Mouse (Mus musculus): Measurements from ENCODE around the gene Sf3b4. TPM values are rescaled to one million over a fixed set of nuclear protein-coding genes. Genes with fewer than 3 reads are reported as not detected.
A peak's percentile ranks its signal among the peaks of the same experiment; 100 is the strongest.

Sf3b4 gene
- total RNA-seq (2014; fragmentation: Nextera tagmentation) = 94.6 and 123 TPM in 2 replicates
- 18.4 and 22.7 TPM in 2 replicates for total RNA-seq (2017)

DNA sequence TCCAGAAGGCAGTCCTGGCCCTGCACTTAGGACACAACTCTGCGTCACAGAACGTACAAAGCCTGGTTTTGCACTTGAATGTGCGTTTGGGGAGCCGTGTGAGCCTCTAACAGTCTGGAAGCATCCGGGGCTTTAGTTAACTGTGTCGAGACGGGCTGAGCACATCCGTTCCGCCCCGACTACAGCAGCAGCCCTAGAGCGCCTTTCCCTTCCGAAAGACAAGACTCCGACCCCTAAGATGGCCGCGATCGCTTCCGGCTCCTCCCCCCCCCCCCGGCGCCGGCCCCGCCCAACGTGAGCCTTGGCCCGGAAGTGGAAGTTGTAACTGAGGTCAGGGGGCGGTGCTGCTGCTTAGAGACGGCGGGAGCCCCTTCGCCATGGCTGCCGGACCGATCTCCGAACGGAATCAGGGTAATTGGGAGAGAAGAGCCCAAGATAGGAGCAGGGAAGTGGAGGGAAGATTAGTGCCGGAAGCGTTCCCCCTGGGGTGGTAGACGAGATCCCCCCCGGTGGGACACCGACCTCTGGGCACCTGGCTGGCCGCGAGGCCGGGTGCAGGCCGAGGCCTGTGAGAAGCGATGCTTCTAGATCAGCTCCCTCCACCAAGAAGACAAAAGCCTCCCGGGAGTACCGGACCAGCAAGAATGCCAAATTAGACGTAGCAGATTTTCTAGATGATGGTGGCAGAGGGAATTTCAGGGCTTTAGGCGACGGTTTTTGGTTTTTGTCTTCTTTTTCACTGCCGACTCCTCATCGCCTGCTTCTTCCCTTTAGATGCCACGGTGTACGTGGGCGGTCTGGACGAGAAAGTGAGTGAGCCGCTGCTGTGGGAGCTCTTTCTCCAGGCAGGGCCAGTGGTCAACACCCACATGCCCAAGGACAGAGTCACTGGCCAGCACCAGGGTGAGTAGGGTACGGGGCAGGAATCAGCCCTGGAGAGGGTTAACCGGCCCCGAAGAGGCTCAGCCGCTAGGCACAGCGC, at the start of gene Sf3b4:
Gene Sf3b4, plus strand, starts transcription at position 136 of the 982 bp plus-strand sequence.
- ATAC-seq (replicated peaks; ENCODE audit: poor library complexity, severe bottlenecking) = peak; percentile 93

DNA sequence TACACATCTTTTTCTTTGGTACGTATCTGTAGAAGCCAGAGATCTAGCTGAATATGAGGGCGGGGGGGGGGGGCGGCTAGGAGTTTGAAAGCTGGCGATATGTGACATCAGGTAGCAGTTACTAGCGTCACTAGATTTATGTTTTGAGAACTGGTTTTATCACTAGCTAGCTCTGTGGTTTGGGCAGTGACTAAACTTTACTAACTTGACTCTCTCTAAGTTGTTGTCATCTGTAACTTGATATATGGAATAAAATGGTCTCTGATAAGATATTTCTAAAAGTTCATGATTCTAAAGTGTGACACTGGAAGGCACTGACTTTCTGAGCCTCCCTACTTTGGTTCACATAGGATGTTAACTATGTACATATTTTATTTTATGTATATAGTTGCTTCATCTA, 47.9 kb upstream of the Sf3b4 start:
- ATAC-seq (replicated peaks; ENCODE audit: poor library complexity, severe bottlenecking) = no peak

DNA sequence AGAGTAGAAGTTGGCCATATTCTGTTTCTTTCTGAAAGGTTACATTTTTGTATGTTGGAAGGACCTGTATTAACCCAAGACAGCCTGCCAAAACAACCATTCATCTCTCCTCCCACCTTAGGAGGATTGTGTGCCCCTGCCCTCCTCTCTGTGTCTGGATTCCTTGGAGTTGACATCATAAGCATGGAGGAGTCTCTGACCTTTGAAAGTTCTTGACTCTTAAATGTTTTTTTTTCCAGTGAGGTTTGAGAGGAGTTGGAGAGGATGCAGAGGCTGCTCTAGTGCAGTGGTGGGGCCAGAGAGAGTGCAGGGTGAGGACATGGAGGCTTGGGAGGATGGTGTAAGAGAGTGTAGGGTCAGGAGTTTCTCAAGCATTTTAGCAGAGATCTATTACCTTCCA, 44.0 kb upstream of the Sf3b4 start:
- ATAC-seq (replicated peaks; ENCODE audit: poor library complexity, severe bottlenecking) = no peak

DNA sequence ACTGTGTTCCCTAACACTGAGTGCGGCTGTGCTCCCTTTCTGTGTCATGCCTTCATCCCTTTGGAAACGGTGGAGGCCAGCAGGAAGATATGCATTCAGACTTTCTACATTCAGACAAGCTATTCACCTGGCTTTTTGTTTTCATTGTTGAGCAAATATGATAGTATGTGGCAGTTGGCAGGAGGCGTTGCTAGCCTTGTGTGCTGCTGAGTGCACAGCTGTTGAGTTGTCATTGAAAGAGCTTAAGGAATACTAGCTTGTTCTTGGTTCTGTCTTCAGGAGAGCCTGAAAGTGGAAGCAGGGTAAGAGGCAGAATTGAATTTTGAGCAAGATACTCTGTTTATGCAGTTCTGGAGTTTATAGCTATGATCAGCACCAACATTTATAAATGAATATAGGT, 39.7 kb upstream of the Sf3b4 start:
- no peak for ATAC-seq (replicated peaks; ENCODE audit: poor library complexity, severe bottlenecking)

DNA sequence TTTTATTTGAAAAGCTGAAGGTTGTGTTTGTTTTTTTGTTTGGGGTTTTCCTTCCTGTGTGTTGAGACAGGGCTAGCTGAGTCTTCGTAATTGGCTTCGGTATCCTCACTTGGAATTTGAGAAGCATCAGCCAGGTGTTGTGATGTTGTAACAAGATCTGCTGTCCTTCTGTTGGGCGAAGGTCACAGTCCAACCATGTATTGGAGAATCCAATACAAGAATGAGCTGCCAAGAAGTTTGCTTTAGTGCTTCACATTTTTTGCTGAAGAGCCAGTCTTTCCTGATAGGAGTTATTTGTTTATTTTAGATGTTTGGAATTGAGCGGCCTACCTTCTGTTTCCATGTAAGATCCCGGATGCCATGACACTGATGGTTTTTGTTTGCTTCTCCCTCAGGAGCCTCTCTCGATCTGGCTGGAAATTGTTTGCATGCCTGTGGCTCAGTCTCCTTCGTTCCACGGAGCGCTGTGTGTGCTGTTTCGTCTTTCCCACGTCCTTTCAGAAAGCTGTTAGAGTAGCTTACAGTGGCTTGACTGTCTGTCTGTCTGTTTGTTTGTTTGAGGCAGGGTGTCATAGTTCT, 38.7 kb upstream of the Sf3b4 start:
- ATAC-seq (replicated peaks; ENCODE audit: poor library complexity, severe bottlenecking) = no peak

DNA sequence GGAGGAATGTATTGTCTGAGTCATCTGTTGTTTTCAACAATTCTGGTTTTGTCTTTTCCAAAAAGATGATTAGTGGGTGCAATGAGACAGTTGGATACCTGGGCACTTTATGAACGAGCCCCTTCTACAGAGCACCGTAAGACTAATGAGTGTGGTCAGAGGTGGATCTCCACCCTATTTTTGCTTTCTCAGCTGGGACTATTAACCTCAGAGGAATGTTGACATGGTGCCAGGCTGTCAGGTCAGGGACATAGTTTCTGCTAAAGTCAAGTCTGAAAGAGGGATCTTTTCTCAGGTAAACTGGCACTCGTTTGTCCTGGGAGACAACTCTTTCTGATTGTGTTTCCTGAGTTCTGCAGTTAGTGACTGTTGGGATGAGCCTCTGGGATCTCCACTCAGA, 37.1 kb upstream of the Sf3b4 start:
- ATAC-seq (replicated peaks; ENCODE audit: poor library complexity, severe bottlenecking) = no peak

DNA sequence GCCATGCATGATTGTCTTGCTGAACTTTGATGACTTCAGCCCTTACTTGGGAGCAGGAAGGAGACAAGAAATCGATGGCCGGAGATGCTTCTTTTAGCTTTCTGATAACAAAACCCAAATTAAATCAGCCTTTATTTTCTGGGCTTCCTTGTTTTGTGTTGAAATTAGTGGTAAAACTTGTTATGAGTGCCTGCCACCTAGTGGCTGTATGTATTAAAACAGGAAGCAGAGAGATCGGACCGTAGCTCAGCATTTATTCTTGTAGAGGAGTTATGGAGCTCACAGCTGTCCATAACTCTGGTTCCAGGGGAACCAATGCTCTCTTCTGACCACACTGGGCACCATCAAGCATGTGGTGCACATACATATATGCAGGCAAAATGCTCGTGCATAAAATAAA, 24.2 kb upstream of the Sf3b4 start:
- ATAC-seq (replicated peaks; ENCODE audit: poor library complexity, severe bottlenecking) = peak; percentile 80

DNA sequence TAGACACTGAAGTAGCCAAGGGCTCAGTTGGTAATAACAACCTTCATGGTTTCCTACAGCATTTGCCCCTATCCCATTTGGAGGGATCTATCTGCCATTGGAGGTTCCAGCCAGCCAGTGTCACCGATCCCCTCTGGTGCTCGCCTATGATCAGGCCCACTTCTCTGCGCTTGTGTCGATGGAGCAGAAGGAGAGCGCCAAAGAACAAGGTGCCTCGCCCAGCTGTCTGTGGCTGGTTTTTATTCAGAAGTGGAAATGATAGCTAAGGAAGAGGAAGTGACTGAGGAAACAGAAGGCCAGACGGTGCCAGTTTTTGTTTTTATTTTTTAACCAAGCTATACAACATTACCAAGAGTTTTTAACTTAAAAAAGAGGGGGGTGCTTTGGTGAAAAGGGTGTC, 20.3 kb upstream of the Sf3b4 start:
- ATAC-seq (replicated peaks; ENCODE audit: poor library complexity, severe bottlenecking) = no peak

DNA sequence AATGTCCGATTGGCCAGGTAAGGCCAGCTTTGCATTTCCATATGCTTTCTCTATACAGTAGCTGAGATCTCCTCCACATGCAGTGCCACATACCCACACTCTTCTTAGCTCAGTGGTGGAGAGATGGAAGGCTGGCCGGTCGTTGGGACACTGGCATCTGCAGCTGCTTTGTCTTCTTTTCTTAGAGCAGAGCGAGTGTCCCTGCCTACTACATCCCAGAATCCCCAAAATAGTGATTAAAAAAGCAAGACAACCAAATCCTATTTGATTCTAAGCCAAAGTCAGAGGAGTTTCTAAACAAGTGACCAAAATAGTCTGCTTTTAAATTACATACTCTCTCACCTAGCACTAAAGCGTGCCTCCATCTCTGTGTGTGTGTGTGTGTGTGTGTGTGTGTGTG, 19.5 kb upstream of the Sf3b4 start:
- ATAC-seq (replicated peaks; ENCODE audit: poor library complexity, severe bottlenecking) = no peak

DNA sequence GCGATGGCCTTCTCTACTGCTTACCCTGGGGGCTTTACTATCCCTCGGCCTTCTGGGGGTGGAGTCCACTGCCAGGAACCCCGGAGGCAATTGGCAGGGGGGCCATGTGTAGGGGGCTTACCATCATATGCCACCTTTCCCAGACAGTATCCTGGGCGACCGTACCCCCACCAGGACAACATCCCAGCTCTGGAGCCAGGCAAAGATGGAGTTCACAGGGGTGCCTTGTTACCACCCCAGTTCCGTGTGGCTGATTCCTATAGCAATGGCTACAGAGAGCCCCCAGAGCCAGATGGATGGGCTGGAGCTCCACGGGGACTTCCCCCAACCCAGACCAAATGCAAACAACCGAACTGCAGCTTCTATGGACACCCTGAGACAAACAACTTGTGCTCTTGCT, 16.6 kb upstream of the Sf3b4 start:
- no peak for ATAC-seq (replicated peaks; ENCODE audit: poor library complexity, severe bottlenecking)

DNA sequence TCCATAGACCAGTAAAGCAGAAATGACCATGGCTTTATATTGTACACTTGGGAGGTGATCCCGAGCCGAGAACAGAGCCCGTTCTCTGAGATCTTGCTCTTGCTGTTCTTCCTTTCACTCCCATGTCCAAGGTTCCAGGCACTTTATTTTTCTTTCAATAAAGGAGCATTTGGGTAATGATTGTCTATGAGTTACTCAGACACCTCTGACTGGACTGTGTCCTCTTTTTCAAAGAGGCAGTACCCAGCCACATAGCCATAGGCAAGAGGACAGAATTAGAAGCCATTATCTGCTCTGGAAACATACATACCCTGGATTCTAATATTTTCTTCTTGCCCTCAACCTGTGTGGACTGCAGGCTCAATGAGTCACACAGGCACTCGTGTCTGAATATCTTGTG, 12.3 kb upstream of the Sf3b4 start:
- ATAC-seq (replicated peaks; ENCODE audit: poor library complexity, severe bottlenecking) = no peak

DNA sequence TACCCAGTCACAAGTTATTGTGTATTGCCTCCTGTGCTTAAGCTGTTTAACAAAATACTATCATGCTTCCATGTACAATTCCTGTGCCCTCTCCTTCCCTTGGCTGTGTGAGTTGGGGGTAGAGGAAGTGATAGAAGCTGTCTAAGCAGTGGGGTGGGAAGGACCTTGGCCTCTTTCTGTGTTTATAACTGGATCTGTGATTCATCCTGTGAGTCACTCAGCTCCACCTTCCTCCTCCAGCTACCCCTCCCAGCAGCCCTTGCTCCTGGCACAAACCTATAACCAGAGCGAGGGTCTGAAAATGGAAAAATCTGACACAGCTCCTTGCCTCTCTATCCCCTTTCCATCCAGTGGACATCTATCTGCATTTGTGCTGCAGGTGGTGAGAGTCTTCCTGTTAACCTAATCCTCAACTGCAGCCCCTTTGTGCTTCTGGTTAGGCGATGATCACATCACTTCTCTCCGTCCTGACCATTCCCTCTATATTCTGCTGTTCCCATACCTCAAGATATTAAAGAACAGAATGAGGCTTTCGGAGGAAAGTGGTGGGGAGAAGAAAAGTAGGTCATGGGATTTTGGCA, 11.8 kb upstream of the Sf3b4 start:
- ATAC-seq (replicated peaks; ENCODE audit: poor library complexity, severe bottlenecking) = peak; percentile 68

DNA sequence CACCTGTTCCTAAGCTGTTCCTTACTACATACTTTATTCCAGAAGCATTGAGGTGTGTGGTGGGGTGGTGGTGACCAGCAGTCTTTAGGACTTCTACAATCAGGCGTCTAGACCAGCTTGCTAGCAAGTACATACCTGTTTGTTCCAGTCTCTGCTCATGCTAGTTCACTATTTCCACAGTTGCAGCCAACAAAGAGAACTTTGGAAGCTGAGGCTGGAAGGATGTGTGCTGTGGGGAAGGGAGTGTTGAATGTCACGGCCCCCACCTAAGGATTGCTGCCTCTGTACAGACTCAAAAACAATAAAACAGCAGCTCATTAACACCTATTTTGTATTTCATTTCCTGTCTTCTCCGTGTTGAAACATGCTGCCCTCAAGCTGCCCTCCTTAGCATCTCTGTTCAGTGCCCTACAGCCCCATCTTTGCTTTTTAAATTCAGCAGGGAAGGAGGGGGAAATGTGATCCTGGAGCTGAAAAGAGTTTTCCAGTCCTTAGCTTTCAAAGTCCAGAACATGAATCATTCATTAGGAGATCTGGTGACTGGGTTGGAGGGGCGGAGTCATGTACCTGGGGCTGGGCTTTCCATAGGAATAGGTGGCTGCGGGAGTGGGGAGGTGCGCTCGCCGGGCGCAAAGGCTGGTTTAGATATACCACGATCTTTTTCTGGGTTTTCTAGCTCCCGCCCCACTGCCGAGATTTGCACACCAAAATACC, 11.2 kb upstream of the Sf3b4 start:
- ATAC-seq (replicated peaks; ENCODE audit: poor library complexity, severe bottlenecking) = no peak

DNA sequence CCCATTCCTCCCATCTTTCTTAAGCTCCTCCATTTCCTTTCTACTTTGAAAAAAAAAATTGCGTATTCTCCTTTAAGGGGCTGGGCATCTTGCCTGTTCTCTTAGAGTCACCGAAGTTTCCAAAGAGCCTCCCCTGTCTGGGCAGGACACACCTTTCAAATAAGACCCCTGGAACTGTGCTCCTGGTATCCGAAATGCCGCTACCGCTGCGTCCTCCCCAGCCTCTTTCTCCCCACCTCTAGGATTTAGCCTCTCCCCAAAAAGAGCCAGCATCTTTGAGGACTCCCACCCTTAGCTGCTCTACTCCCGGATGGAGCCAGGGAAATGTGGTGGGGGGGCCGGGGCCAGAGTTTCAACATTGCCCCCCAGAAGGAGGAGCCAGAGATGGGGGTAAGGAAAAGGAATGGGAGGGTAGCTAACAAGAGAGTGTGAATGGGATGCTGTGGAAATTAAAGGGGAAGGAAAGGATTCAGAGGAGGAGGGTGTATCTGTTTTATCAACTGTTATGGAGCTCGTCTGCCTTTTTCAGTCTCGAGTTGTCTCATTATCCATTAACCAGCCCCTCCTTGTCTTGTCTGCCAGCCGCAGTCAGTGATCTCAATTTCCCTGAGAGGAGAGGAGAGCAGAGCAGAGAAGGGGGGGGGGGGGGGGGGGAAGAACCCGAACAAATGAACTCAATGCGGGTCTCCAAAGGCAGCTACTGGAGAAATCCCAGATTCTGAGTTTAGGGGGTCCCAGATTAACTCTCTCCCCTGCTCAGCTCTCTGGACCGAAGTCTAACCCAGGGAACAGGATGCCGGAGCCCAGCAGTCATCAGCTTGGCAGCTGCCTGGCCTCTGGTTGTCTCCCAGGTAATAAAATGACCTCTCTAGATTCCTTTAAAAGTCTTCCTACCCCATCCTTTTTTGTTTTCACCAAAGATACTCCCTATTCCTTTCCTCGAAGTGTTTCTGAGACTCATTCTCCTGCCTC, 10.0 kb upstream of the Sf3b4 start, which contains the start of gene Mtmr11:
Gene Mtmr11, plus strand, starts transcription at position 136 of the 972 bp plus-strand sequence.
- ATAC-seq (replicated peaks; ENCODE audit: poor library complexity, severe bottlenecking) = peak; percentile 21; the same call in 1 of the 2 replicates

DNA sequence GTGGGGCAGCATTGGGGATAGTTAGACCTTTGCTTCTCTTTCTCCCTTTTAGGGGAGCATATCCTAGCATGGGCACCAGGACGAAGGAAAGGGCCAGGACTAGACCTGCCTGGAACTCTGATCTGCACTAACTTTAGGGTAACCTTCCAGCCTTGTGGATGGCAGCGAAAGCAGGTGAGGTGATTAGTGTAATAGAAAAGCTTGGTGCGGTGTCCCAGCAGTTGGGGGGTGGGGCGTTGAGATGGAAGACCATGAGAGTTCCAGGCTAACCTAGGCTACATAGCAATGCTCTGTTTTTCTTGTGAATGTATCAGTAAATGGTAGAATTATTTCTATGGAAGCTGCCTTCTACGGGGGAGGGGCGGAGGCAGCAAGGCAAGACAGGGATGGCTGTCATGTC, 9.1 kb upstream of the Sf3b4 start:
- ATAC-seq (replicated peaks; ENCODE audit: poor library complexity, severe bottlenecking) = no peak

DNA sequence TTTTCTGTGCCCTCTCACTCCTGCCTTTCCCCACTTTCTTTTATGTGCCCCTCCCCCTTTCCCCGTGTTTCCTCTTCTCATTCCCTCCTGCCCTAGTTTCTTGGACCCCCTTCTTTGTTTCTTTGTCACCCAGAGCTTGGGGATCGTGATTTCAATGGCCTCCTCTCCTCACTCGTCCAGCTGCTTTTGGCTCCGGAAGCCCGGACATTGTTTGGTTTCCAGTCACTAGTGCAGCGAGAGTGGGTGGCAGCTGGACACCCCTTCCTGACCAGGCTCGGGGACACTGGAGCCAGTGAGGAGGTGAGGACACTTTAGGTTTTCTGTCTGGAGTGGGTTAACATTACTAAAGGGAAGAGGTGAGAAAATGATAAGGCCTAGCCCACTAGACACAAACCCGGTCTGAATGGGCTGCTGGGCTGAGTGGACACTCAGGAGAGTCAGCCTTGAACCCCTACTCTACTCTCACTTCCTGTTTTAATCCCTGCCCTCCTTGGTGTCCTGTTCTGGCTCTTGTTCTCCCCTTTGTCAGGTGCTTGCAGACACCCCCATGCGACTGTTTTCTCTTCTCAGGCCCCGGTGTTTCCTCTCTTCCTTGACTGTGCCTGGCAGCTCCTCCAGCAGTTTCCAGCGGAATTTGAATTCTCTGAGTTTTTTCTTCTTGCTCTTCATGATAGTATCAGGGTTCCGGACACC, 3.5 kb upstream of the Sf3b4 start:
- no peak for ATAC-seq (replicated peaks; ENCODE audit: poor library complexity, severe bottlenecking)

DNA sequence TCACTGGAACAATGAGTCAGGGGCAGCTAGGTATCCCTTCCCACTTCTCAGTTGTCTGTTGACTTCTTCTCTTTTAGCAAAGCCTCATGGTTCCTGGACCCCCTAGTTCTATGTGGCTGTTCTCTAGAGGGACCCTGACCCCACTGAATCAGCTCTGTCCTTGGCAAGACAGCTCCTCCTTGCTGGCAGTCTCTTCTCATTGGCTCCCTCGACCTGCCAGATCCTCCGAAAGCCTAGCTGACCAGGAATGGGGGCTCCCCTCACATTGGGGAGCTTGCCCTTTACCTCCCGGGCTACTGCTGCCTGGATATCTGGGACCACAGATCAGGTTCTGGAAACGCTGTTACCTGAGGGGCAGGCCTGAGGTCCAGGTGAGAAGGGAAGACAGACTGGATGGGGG, 1.9 kb upstream of the Sf3b4 start:
- ATAC-seq (replicated peaks; ENCODE audit: poor library complexity, severe bottlenecking) = no peak

DNA sequence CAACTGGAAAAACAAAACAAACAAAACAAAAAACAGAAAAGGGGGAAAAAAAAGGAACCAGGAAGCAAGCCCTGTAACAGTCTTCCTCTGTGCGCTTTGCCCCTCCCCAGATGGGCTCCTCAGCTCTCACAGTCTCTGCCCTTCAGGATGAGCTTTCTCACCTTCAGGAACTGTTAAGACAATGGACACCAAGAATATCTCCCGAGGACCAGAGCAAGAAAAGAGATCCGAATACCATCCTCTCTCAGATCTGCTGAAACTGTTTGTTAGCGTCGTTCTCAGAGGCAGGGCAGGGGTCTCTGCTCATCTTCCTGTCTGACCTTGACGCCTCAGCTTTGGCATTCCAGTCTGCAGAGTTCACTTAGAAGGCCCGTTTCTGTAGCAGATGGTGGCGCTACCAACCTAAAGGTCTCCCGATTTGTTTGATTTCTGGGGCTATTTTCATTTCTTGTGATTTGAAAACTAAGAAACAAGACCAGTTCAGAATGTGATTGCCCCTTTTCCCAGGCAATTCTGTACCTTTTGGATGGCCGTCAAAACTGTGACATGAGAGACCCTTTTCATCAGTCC, 1.1 kb upstream of the Sf3b4 start:
- no peak for ATAC-seq (replicated peaks; ENCODE audit: poor library complexity, severe bottlenecking)

Data from granulocyte monocyte progenitor cell, adult 5-6 weeks (primary cell).